Mouse (Mus musculus): ENCODE measurements around the gene Dexi. TPM values are rescaled to one million over a fixed set of nuclear protein-coding genes. Genes with fewer than 3 reads are reported as not detected.

The Dexi gene
- total RNA-seq, 2 experiments from 2014 or later: 45.7 to 46.9 TPM

GRCm38 (mm10) chr16:10541598-10541930, 1.3 kb downstream of the Dexi start:
- DNase-seq (ENCODE audit: low spot score in 2 of 2): no peak

GRCm38 (mm10) chr16:10540763-10541597, 1.9 kb downstream of the Dexi start:
- DNase-seq (ENCODE audit: low spot score in 2 of 2): no peak

- no peak for DNase-seq (ENCODE audit: low spot score in 2 of 2)
These were observed 5.9 kb downstream of the Dexi start for GRCm38 (mm10) chr16:10536961-10537360.

- DNase-seq (ENCODE audit: low spot score in 2 of 2): no peak
These were observed 6.5 kb downstream of the Dexi start for GRCm38 (mm10) chr16:10536323-10536722.

- DNase-seq (ENCODE audit: low spot score in 2 of 2): no peak
These were observed 8.3 kb downstream of the Dexi start for GRCm38 (mm10) chr16:10534567-10534966.

- DNase-seq (ENCODE audit: low spot score in 2 of 2): no peak
These were observed 9.1 kb downstream of the Dexi start for GRCm38 (mm10) chr16:10533781-10534180.

GRCm38 (mm10) chr16:10530179-10530578, 12.7 kb downstream of the Dexi start:
- DNase-seq (ENCODE audit: low spot score in 2 of 2): no peak

GRCm38 (mm10) chr16:10528382-10528781, 14.5 kb downstream of the Dexi start:
- DNase-seq (ENCODE audit: low spot score in 2 of 2): no peak

- DNase-seq (ENCODE audit: low spot score in 2 of 2): peak; percentile 44 to 64
These were observed 15.7 kb downstream of the Dexi start for GRCm38 (mm10) chr16:10527046-10527644.

GRCm38 (mm10) chr16:10525610-10525980, 17.3 kb downstream of the Dexi start:
- DNase-seq (ENCODE audit: low spot score in 2 of 2): no peak

- no peak for DNase-seq (ENCODE audit: low spot score in 2 of 2)
These were observed 17.8 kb downstream of the Dexi start for GRCm38 (mm10) chr16:10524866-10525609.

GRCm38 (mm10) chr16:10523650-10524049, 19.2 kb downstream of the Dexi start:
- DNase-seq (ENCODE audit: low spot score in 2 of 2): no peak

- DNase-seq (ENCODE audit: low spot score in 2 of 2): peak; percentile 68 to 85
These were observed 20.0 kb downstream of the Dexi start for GRCm38 (mm10) chr16:10522811-10523210.

GRCm38 (mm10) chr16:10520908-10521614, 21.8 kb downstream of the Dexi start:
- peak; percentile 81 to 90 for DNase-seq (ENCODE audit: low spot score in 2 of 2)

GRCm38 (mm10) chr16:10518030-10518429, 24.8 kb downstream of the Dexi start:
- no peak for DNase-seq (ENCODE audit: low spot score in 2 of 2)

GRCm38 (mm10) chr16:10515953-10516572, 26.8 kb downstream of the Dexi start:
- DNase-seq (ENCODE audit: low spot score in 2 of 2): no peak

- no peak for DNase-seq (ENCODE audit: low spot score in 2 of 2)
These were observed 31.7 kb downstream of the Dexi start for GRCm38 (mm10) chr16:10511134-10511520.

- no peak for DNase-seq (ENCODE audit: low spot score in 2 of 2)
These were observed 32.2 kb downstream of the Dexi start for GRCm38 (mm10) chr16:10510477-10511133.

GRCm38 (mm10) chr16:10508691-10509090, 34.2 kb downstream of the Dexi start:
- DNase-seq (ENCODE audit: low spot score in 2 of 2): no peak

GRCm38 (mm10) chr16:10507445-10507844, 35.4 kb downstream of the Dexi start:
- no peak for DNase-seq (ENCODE audit: low spot score in 2 of 2)

Measured in layer of hippocampus, postnatal 14 days (tissue).